Mouse (Mus musculus) gastrocnemius, postnatal 4 days (tissue): ENCODE data around the gene Shq1. TPM values are rescaled to one million over a fixed set of nuclear protein-coding genes. Genes with fewer than 3 reads are reported as not detected.
A peak's percentile ranks its signal among the peaks of the same experiment; 100 is the strongest.

ENCODE experiments used
- DNase-seq, 2 experiments: peaks; one replicate each; pipeline ENCODE4 v3.0.0; 2021 to 2022; ENCODE audit warnings: low spot score in 2 of 2, mixed read lengths in 2 of 2
- long read RNA-seq, 2 experiments: library from polyadenylated mRNA; stranded (forward); transcript quantifications; one replicate each; pipeline ENCODE4 v2.0.0; 2021
- total RNA-seq, 2 experiments: library from RNA; stranded (reverse); gene quantifications; 2 replicates each; pipeline ENCODE4 v1.2.3; 2021

Gene Shq1
- 1 to 10 TPM; 3.6 to 4.7 TPM for total RNA-seq
- long read RNA-seq, experiment 1, transcript Shq1-204 (11 exons, 1,990 nt): major isoform, 5 of 6 reads
- long read RNA-seq, experiment 1, partial matches to known transcripts: 0 of 6 reads
- long read RNA-seq, experiment 1, other reads (novel, unspliced or antisense): 1 of 6 reads
- long read RNA-seq, experiment 2, transcript Shq1-204 (11 exons, 1,990 nt): major isoform, 9 of 11 reads
- long read RNA-seq, experiment 2, partial matches to known transcripts: 0 of 11 reads
- long read RNA-seq, experiment 2, other reads (novel, unspliced or antisense): 1 of 11 reads

DNA sequence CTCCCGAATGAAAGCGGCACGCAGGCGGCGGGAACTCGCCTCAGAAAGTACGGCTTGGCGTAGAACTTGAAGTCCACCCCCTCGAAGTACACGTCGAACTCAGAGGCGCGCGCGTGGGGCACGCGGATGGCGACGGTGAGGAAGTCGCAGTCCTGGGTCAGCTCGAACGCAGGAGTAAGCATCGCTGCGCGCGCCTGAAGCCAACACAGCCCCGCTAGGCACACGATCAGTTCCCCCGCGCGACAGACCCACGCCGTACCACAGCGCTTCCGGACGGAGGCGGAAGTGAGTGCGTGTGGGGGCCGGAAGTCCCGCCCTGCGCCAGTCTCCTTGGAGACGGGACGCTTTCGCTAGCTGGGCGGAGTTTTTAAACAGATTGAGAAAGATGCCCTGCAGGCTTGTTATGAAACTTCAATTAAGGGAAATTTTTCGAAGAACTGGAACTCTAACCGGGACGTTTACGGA lies at the start of gene Shq1:
Gene Shq1, minus strand, starts transcription at position 278 of the 465 bp plus-strand sequence.
- DNase-seq: peak; percentile 70 to 87

- DNase-seq: no peak
These were observed 49.1 kb upstream of the Shq1 start for GRCm38 (mm10) chr6:100720098-100720501.

DNA sequence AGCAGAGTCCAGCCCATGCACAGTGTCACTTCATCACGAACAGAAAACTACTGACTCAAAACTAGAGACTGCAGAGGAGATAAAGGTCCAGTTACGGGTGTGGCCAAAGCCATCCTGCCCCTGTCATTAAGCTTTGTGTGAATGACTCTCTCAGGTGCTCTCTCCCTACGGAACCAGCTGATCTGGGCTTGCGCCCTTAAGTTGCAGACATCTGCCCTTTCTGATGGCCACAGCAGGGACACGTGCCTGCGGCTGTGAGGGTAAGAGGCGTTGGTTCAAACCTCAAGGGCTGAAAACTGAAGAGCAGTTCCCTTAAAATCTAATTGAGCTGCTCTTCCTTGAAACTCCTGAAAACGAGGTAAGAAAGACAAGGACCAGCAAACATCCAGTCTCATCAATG lies 45.9 kb upstream of the Shq1 start:
- no peak for DNase-seq

GRCm38 (mm10) chr6:100716152-100716551 lies 45.2 kb upstream of the Shq1 start:
- DNase-seq: no peak

DNA sequence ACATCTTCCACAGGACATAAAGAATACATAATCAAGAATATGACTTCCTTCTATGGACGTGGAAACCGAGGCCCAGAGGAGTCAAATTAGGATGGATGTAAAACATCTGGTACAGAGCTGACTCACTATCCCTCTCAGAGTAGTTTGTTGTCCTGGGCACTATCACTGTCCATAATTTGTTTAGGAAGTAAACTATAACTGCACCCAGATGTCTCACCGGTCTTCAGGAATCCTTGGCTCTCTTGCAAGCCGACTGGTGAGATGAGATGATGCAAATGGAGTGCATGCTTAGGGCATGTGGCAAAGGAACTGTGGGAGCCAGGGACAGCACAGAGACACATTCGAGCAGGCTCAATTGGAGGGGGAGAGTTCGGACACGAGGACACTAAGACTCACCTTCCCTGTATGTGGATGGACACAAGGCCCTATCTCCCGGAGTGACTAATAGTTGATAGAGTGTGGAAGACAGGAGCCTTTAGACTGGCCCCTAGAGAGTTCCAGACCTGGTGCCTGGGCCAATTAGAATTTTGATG lies 44.4 kb upstream of the Shq1 start:
- no peak for DNase-seq

DNA sequence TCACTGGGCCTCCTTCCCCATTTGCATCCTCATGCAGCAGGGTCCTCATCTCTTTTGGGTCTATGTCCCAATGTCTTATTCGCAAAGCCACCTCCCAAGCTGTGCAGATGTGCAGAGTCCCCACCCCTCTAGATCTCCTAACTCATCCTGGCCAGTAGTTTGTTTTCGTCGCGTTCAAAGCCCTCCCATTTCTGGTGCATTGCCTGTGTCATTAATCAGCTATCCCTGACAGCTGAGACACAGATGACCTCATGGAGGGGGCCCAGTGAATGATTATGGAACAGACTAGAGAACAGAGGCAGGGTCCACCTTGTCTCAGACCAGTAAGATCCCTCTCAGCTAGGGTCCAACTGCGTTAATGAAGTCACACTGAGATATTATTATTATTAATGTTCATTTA lies 39.9 kb upstream of the Shq1 start:
- DNase-seq: no peak

GRCm38 (mm10) chr6:100710170-100710569 lies 39.2 kb upstream of the Shq1 start:
- DNase-seq: no peak

DNA sequence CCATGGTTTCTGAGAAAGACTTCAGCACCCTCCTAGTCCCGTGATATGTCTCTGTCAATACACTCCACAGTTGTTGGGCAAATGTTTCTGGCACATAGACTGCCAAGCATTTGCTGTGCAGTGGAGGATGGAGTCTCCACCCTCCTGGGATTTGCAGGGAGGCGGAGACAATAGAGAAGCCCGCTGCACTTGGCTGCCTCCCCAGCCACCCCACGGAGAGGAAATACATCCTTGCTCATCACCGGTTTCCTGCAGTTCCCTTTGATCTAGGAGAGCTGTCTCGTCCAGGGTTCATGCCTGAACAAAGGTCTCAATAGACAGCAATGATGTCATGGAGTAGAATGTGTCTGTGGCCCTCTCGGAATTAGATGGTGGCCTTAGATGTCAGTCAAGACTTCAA lies 38.5 kb upstream of the Shq1 start:
- DNase-seq: peak in 1 of 2 experiments; percentile 50

GRCm38 (mm10) chr6:100708996-100709395 lies 38.0 kb upstream of the Shq1 start:
- peak in 1 of 2 experiments; percentile 44 for DNase-seq

GRCm38 (mm10) chr6:100708248-100708647 lies 37.3 kb upstream of the Shq1 start:
- no peak for DNase-seq

- DNase-seq: no peak
These were observed 36.6 kb upstream of the Shq1 start for GRCm38 (mm10) chr6:100707557-100707956.

DNA sequence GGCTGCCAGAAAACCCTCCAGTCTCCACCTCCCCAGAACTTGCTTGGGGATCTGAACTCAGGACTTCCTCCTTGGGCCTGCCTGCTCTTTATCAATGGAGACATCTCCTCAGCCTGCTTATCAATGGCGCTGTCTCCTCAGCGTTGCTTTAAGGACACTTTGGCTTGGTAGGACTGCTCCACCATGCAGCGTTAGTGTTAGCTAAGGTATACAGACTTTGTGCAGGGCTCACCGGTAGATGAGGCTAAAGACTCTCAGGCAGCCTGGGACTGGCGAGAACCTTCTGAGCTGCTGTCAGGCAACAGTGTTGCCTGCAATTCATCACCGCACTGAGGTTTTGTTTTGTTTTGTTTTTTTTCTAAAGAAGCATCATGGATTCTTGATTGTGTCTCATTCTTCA lies 35.9 kb upstream of the Shq1 start:
- DNase-seq: no peak

- peak in 1 of 2 experiments; percentile 19 for DNase-seq
These were observed 34.4 kb upstream of the Shq1 start for GRCm38 (mm10) chr6:100705366-100705811.

- peak; percentile 45 to 65 for DNase-seq
These were observed 33.8 kb upstream of the Shq1 start, which contains the start of gene Gxylt2 for GRCm38 (mm10) chr6:100704574-100705365. Gxylt2 (plus strand) TSS chr6:100704734.

DNA sequence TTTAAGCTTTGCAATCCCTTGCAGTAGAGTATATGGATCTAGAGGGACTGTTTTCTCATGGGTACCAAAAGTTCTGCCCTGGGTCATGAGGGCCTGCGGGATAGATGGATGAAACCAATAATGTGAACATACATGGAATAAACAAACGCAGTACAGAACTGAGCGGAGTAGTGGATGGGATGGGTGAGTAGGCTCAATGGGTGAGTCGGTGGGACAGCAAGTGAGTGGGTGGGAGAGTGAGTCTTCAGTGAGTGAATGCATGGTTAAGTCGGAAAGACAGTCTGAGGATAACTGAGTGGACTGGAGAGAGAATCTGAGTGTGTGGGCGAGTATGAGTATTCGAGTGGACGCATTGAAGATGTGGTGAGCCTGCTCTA lies 33.2 kb upstream of the Shq1 start:
- no peak for DNase-seq

- DNase-seq: no peak
These were observed 29.8 kb upstream of the Shq1 start for GRCm38 (mm10) chr6:100700774-100701173.

- DNase-seq: no peak
These were observed 29.0 kb upstream of the Shq1 start for GRCm38 (mm10) chr6:100699986-100700385.

DNA sequence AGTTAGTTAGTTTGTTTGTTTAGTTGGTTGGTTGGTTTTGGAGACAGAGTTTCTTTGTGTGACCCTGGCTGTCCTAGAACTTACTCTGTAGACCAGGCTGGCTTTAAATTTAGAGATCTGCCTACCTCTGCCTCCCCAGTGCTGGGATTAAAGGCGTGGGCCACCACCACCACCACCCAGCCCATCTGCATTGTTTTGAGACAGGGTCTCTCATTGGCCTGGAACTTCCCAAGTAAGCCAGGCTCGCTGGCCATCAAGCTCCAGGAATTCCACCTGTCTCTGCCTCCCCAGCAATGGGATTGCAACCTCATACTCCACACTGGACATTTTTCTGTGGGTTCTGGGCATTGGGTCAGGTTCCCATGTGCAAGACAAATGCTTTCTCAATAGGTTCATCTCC lies 15.4 kb upstream of the Shq1 start:
- DNase-seq: no peak

- no peak for DNase-seq
These were observed 7.7 kb upstream of the Shq1 start for GRCm38 (mm10) chr6:100678636-100679035.

DNA sequence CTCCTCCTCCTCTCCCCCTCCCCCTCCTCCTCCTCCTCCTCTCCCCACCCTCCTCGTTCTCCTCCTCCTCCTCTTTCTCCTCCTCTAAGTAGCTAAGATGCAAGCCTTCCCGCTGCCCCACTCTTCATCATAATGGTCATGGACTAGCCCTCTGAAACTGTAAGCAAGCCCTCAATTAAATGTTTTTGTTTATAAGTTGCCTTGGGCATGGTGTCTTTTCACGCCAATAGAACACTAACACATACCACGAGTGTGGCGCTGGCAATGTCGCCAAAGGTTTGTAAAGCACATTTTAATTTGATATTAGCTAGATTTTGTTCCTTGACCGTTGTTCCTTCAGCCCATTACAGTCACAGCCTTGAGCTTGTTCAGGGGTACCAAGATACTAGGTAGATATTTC lies 5.5 kb upstream of the Shq1 start:
- DNase-seq: no peak

DNA sequence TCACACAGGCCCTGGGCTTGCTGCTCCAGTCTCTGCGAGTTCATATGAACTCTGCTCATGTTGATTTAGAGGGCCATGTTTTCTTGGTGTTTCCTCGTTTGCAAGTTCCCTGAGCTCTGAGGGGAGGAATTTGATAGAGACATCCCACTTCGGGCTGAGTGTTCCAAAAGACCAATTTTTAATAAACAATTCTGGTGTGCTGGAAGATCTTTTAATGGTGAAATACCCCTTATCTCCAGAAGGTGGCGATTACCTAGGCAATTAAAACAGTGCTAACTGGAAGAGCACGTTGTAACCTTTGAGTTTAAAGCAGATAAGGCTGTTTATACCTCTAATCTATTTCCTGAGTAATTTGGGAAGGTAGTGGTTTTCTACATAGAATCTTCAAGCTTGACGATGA lies 4.0 kb upstream of the Shq1 start:
- DNase-seq: no peak

- no peak for DNase-seq
These were observed 444 bp upstream of the Shq1 start for GRCm38 (mm10) chr6:100671401-100671800.
